Mouse (Mus musculus) heart, adult 2 months (tissue): ENCODE data around the gene Sec61a1.

Experiments used
- CTCF ChIP-seq: fragments of 200-600 bp; IDR thresholded peaks from 2 replicates; pipeline ENCODE4 v1.8.1; 2022; ENCODE audit warnings: antibody characterized with exemption, mild to moderate bottlenecking, moderate library complexity
- EP300 ChIP-seq: fragments of 200-500 bp; IDR thresholded peaks from 2 replicates; pipeline ENCODE4 v1.6.1; 2011; ENCODE audit warnings: low read depth, low read length, control low read depth; ENCODE audit not compliant: insufficient read depth
- POLR2A ChIP-seq: fragments of 200-500 bp; IDR thresholded peaks from 2 replicates; pipeline ENCODE4 v1.6.1; 2011; ENCODE audit warnings: mild to moderate bottlenecking, low read depth, low read length, control low read depth; ENCODE audit not compliant: insufficient read depth

DNA sequence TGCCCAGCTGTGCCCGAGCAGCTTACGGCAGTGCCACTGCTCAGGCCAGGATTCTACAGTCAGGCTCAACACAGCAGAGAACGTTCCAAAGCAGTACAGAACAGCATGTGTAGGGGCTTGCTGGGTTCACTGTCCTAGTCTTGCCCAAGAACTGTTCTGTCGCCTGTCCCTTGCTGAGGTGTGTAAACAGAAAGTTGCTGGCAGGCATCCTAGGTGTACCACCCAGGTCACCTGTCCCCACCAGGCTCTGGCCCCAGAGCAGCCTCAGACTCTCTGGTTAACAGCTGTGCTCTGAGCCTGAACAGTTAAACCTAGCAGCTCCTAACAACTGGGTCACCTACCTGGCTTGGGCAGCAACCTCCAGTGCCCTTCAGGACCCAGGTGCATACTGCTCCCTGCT, 15.7 kb downstream of the Sec61a1 start:
- TF ChIP-seq CTCF (no peak), POLR2A (no peak), EP300 (no peak)
